Mouse (Mus musculus): Measurements from ENCODE around the gene Msn. TPM values are rescaled to one million over a fixed set of nuclear protein-coding genes. Genes with fewer than 3 reads are reported as not detected.
"Not testable (repeated sequence)": the region's sequence is repeated elsewhere in the genome, so short reads cannot be mapped to it uniquely, and the experiment has no call there.

Msn gene
- total RNA-seq, 2 experiments from 2014 or later = 23.5 to 24.2 TPM

GRCm38 (mm10) chrX:96139262-96139661 is 43.4 kb downstream of the Msn start:
- DNase-seq = no peak
- intact Hi-C loops (cut with DNase I) = no loop called here

DNA sequence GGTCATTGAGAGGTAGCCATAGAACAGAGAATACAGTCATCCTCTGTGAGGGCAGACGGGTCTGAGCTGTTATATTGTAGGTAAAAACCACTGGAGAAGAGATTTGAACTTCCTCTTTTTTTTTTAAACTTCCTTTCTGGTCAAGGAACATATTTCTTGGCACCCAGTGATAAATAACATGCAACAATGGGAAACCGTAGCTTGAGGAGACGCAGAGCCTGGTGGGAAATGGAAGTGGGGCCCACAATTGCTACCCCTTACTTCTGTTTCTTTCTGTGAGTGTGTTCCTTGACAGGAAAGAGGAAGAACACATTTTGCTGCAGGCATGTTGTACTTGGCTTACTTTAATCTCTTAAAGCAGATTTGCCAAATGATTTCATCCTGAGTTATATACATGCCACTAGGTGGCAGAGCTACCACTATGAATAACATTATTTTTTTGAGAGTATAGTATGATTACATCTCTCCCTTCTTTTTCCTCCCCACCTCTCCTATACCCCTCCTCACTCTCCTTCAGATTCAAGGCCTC is 49.2 kb downstream of the Msn start:
- intact Hi-C loops (cut with DNase I) = loop anchor here (5.0 kb wide), 2 partner anchors 138 to 732 kb away; no protein-coding TSS in a partner anchor
- DNase-seq = no peak

GRCm38 (mm10) chrX:96148217-96148616 is 52.4 kb downstream of the Msn start:
- intact Hi-C loops (cut with DNase I) = loop anchor here (5.0 kb wide), 1 partner anchor 141 kb away; no protein-coding TSS in a partner anchor
- DNase-seq = no peak

GRCm38 (mm10) chrX:96153362-96153761 is 57.5 kb downstream of the Msn start:
- intact Hi-C loops (cut with DNase I) = no loop called here
- DNase-seq = no peak

GRCm38 (mm10) chrX:96157936-96158335 is 62.1 kb downstream of the Msn start:
- intact Hi-C loops (cut with DNase I) = no loop called here
- DNase-seq = no peak

DNA sequence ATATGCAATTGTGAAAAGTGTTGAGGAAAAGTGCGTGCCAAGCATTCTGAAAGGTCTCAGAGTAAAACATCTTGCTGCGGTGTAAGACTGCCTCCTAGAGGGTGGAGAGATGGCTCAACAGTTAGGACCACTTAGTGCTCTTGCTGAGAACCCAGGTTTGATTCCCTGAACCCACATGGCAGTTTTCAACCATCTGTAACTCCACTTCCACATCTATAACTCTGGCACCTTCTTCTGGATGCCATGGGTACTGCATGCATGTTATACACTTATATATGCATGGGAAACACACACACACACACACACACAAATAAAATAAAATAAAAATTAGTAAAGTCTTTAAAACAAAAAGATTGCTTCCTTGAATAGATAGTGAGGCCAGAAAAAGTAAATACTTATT is 66.7 kb downstream of the Msn start:
- intact Hi-C loops (cut with DNase I) = no loop called here
- peak; percentile 2 for DNase-seq

DNA sequence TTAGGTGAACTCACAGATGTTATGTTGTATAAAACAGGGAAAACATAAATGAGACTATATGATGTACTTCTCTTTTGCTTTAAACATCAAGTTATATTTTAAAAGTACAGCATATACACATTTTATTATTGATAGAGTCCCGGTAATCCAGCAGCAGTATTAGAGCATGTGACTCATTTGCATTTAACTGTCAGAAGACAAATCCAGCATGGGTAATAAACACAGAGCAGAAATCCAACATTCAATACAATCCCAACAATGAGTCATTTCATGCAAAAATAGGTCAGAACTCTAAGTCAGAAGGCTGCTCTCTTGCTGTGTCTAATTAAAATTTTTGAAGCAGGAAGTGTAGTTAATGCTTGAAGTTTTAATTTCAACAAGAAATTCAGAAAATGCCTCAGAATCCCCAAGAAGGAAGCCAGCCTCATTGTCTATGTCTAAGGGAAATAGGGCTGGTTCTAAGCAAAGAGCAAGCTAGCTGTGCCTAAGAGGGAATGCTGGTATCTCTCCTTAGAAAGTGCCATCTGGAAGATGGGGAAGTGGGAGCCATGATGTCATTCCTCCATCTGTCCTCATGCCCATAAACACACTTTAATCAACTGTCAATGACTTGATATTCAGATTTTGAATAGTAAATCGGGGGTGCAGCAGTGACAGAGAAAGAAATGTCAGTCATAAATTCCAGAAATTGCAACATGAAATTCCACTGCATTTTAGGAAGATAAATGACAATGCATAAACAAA is 76.0 kb downstream of the Msn start:
- intact Hi-C loops (cut with DNase I) = no loop called here
- no peak for DNase-seq

GRCm38 (mm10) chrX:96178437-96178836 is 82.6 kb downstream of the Msn start:
- intact Hi-C loops (cut with DNase I) = no loop called here

DNA sequence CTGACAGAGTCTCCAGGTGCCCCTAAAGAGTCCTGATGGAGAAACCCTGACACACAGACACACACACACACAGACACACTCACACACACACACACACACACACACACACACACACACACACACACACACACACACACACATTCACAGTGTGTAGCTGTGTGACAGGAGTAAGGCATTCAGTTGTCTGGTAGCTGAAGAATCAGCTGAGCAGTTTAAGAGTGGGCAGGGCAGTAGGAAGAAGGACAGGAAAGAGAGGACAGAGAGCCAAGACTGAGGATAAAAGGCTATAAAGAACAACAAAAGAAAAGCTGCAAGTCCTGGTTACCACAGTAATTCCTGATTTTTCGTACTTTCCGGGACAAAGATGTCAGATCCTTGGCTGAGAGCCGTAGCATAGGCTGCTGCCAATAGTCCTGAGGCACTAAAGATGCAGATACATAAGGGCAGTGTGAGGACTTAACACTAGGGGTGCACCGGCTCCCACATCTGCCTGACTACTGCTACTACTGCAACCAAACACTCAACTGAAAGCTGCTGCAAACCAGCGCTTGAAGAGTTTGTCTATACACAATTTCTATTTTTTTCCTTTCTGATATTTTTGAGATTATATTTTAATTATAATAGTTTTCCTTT is 88.4 kb downstream of the Msn start:
- peak; percentile 2 for DNase-seq
- intact Hi-C loops (cut with DNase I) = no loop called here

More at GRCm38 (mm10) chrX:96178437-96178836, 82.6 kb downstream of the Msn start:
- peak; percentile 27 for DNase-seq

DNA sequence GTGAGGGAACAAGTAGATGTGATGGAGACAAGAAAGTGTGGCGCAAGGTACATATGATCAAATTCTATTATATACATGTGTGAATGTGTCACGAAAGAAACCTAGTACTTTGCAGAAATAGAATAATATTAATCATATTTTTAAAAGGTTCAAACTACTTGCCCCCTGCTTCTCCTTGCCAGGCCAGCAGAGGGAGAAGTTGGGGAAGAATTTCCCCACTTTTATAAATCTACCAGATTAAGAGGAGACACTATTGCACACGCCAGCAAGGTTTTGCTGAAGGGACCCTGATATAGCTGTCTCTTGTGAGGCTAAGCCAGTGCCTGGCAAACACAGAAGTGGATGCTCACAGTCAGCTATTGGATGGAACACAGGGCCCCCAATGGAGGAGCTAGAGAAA is 109.3 kb downstream of the Msn start:
- DNase-seq; intact Hi-C loops (cut with DNase I): not testable (repeated sequence)

GRCm38 (mm10) chrX:96206872-96207271 is 111.0 kb downstream of the Msn start:
- DNase-seq = no peak
- intact Hi-C loops (cut with DNase I) = no loop called here

DNA sequence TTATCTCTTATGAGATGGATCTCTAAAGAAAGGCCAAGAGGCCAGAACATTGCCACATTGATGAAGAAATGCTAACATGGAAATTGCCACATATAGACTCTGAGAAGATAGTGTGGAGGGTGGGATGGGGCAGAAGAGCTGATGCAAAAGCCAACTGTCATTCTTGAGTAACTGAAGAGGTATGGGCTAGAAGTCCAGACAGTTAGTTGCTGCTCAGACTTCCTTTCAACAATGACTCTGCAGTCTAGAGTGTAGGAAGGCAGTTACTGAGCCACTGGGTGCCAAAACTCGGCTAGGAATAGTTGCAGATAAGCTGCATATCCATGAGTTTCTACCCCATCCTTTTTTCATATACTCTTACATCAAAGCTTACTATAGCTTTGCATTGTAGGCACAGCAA is 122.2 kb downstream of the Msn start:
- intact Hi-C loops (cut with DNase I) = no loop called here
- DNase-seq = no peak

Other genes starting within 250 kb of the Msn start
- 10 to 100 TPM; 83.7 to 88.4 TPM for gene Las1l, start 139.1 kb upstream of the Msn start, total RNA-seq (2021)
- not detected for gene Vsig4, start 197.4 kb downstream of the Msn start, total RNA-seq (2021)